Mouse (Mus musculus) heart, postnatal 0 days (tissue): ENCODE measurements around the gene Set. TPM values are rescaled to one million over a fixed set of nuclear protein-coding genes. Genes with fewer than 3 reads are reported as not detected.

Experiments
- ATAC-seq: fragments of 200-750 bp; cut with Nextera tagmentation; 2 replicates; pipeline ENCODE4 v1.8.0; 2017; ENCODE audit warnings: low read depth, moderate number of reproducible peaks, moderate library complexity; ENCODE audit not compliant: insufficient read depth
- DNase-seq: peaks from one replicate; pipeline ENCODE4 v3.0.0-alpha.2; 2016; ENCODE audit warnings: low spot score
- H3K27ac ChIP-seq: fragments of 300-500 bp; sonication (generic); 2 replicates; pipeline ENCODE4 v1.5.1; 2014; ENCODE audit warnings: low read depth, mild to moderate bottlenecking
- H3K27me3 ChIP-seq: fragments of 300-500 bp; sonication (generic); 2 replicates; pipeline ENCODE4 v1.6.1; 2014; ENCODE audit warnings: low read length, mixed read lengths; ENCODE audit not compliant: control insufficient read depth, insufficient read depth
- H3K36me3 ChIP-seq: fragments of 300-500 bp; sonication (generic); replicated peaks from 2 replicates; pipeline ENCODE4 v1.6.1; 2014; ENCODE audit warnings: low read length, mixed read lengths; ENCODE audit not compliant: control insufficient read depth, insufficient read depth
- H3K4me1 ChIP-seq: fragments of 300-500 bp; sonication (generic); 2 replicates; pipeline ENCODE4 v1.6.1; 2014; ENCODE audit warnings: antibody characterized with exemption; ENCODE audit not compliant: control insufficient read depth, insufficient read depth
- H3K4me2 ChIP-seq: fragments of 300-500 bp; sonication (generic); 2 replicates; pipeline ENCODE4 v1.6.1; 2014; ENCODE audit warnings: low read depth, mild to moderate bottlenecking, low read length, moderate library complexity
- H3K4me3 ChIP-seq: fragments of 300-500 bp; sonication (generic); 2 replicates; pipeline ENCODE4 v1.5.1; 2014; ENCODE audit warnings: low read depth, low read length
- H3K9ac ChIP-seq: fragments of 300-500 bp; sonication (generic); replicated peaks from 2 replicates; pipeline ENCODE4 v1.6.1; 2014; ENCODE audit warnings: low read depth, low read length, mixed read lengths
- H3K9me3 ChIP-seq: fragments of 300-500 bp; sonication (generic); replicated peaks from 2 replicates; pipeline ENCODE4 v1.6.1; 2016; ENCODE audit warnings: low read length; ENCODE audit not compliant: control insufficient read depth
- CTCF ChIP-seq: IDR thresholded peaks from 2 replicates; pipeline ENCODE4 v1.5.1; 2016; ENCODE audit warnings: antibody characterized with exemption, control low read depth, low read depth
- EP300 ChIP-seq: IDR thresholded peaks from 2 replicates; pipeline ENCODE4 v1.6.1; 2016; ENCODE audit warnings: antibody characterized with exemption, low read depth
- whole genome bisulfite sequencing: fragments of 180-500 bp; shearing (Covaris S2); extraction: QIAGEN DNeasy Blood & Tissue Kit; methylation state at CpG from one replicate; pipeline ENCODE4 v1.1.7; 2014; 5-methylcytosine and 5-hydroxymethylcytosine counted together
- polyA plus RNA-seq: library from polyadenylated mRNA; unstranded; fragments of >200 nt; fragmentation: Nextera tagmentation; extraction: Ambion mirVana; gene quantifications from 2 replicates; pipeline ENCODE4 v1.2.1, GENCODE M21; 2015
- total RNA-seq: library from RNA; depleted of rRNA; stranded (reverse); fragments of >200 nt; gene quantifications from 2 replicates; pipeline ENCODE4 v1.2.3, GENCODE M21; 2014; ENCODE audit warnings: low replicate concordance

The Set gene
- total and polyA plus RNA-seq, 2 experiments from 2014 or later: 103 to 139 TPM

- Histone ChIP-seq H3K4me1 (no peaks in the 10 kb centered on the region), H3K4me2 (no peak overlapping the region), H3K36me3 (no peaks in the 10 kb centered on the region), H3K27me3 (no peaks in the 10 kb centered on the region), H3K9ac (no peak overlapping the region), H3K4me3 (no peak overlapping the region), H3K9me3 (no peaks in the 10 kb centered on the region), H3K27ac (no peak overlapping the region)
- ATAC-seq: peak; percentile 71
- DNase-seq: peak; percentile 70
- TF ChIP-seq CTCF (peak; percentile 88), EP300 (no peak)
- 5% methylated on average over 4 of the region's 4 CpGs for WGBS
Measured at GRCm38 (mm10) chr2:30042445-30042844, 14.7 kb upstream of the Set start.

- H3K9me3 ChIP-seq: no peaks in the 10 kb centered on the region
- no peak overlapping the region for H3K4me3 ChIP-seq
- ATAC-seq (no peak), DNase-seq (no peak)
- no peaks in the 10 kb centered on the region for H3K27me3 ChIP-seq
- 0 out of 2 replicates have a peak, but pooled peaks cover 5% of the 10 kb centered on the region for H3K4me1 ChIP-seq
- H3K36me3 ChIP-seq: no peaks in the 10 kb centered on the region
- H3K4me2 ChIP-seq: no peak overlapping the region
- H3K27ac ChIP-seq: no peak overlapping the region
- TF ChIP-seq CTCF (no peak), EP300 (no peak)
- WGBS: 84% methylated on average over 5 of the region's 5 CpGs
- H3K9ac ChIP-seq: no peak overlapping the region
Measured at GRCm38 (mm10) chr2:30044550-30044949, 12.6 kb upstream of the Set start.

GRCm38 (mm10) chr2:30047127-30047526 is 10.1 kb upstream of the Set start:
- Histone ChIP-seq H3K4me3 (no peak overlapping the region), H3K27ac (no peak overlapping the region), H3K27me3 (no peaks in the 10 kb centered on the region), H3K4me2 (no peak overlapping the region), H3K4me1 (0 out of 2 replicates have a peak, but pooled peaks cover 5% of the 10 kb centered on the region), H3K9me3 (no peaks in the 10 kb centered on the region), H3K9ac (no peak overlapping the region), H3K36me3 (no peaks in the 10 kb centered on the region)
- DNase-seq (no peak), ATAC-seq (no peak)
- 93% methylated on average over 6 of the region's 6 CpGs for WGBS
- TF ChIP-seq EP300: no peak
- TF ChIP-seq CTCF: no peak

GRCm38 (mm10) chr2:30048101-30048501 is 9.1 kb upstream of the Set start:
- H3K4me2 ChIP-seq: peak overlapping the region; percentile 68
- no peaks in the 10 kb centered on the region for H3K36me3 ChIP-seq
- DNase-seq (no peak), ATAC-seq (no peak)
- no peak for TF ChIP-seq CTCF
- TF ChIP-seq EP300: no peak
- H3K4me3 ChIP-seq: peak overlapping the region; percentile 52
- no peaks in the 10 kb centered on the region for H3K27me3 ChIP-seq
- no peaks in the 10 kb centered on the region for H3K9me3 ChIP-seq
- 62% methylated on average over 11 of the region's 11 CpGs for WGBS
- H3K9ac ChIP-seq: peak overlapping the region; percentile 69; the same call in 1 of the 2 replicates
- H3K4me1 ChIP-seq: 0 out of 2 replicates have a peak, but pooled peaks cover 5% of the 10 kb centered on the region
- no peak overlapping the region for H3K27ac ChIP-seq

- TF ChIP-seq CTCF: no peak
- TF ChIP-seq EP300: no peak
- H3K4me1 ChIP-seq: 0 out of 2 replicates have a peak, but pooled peaks cover 5% of the 10 kb centered on the region
- ATAC-seq: peak; percentile 98
- under 1% methylated on average over 54 of the region's 54 CpGs for WGBS
- peak within 1 kb of the TSS; percentile 69 for H3K9ac ChIP-seq
- H3K4me3 ChIP-seq: peak within 1 kb of the TSS; percentile 52
- no peaks in the 10 kb centered on the region for H3K27me3 ChIP-seq
- no peaks in the 10 kb centered on the region for H3K36me3 ChIP-seq
- H3K27ac ChIP-seq: peak within 1 kb of the TSS; percentile 93
- H3K9me3 ChIP-seq: no peaks in the 10 kb centered on the region
- H3K4me2 ChIP-seq: peak within 1 kb of the TSS; percentile 68
- DNase-seq: peak; percentile 94
Measured at GRCm38 (mm10) chr2:30048699-30049388, 8.3 kb upstream of the Set start, which contains the start of gene Wdr34. Wdr34 (minus strand) TSS chr2:30048881.

GRCm38 (mm10) chr2:30049831-30050230 is 7.3 kb upstream of the Set start:
- ATAC-seq: no peak
- Histone ChIP-seq H3K4me3 (no peak overlapping the region), H3K4me2 (no peak overlapping the region), H3K27ac (no peak overlapping the region), H3K4me1 (0 out of 2 replicates have a peak, but pooled peaks cover 5% of the 10 kb centered on the region), H3K36me3 (no peaks in the 10 kb centered on the region), H3K9me3 (no peaks in the 10 kb centered on the region), H3K27me3 (no peaks in the 10 kb centered on the region), H3K9ac (no peak overlapping the region)
- TF ChIP-seq CTCF (no peak), EP300 (no peak)
- WGBS: 69% methylated on average over 3 of the region's 3 CpGs
- no peak for DNase-seq
